Mouse (Mus musculus): ENCODE measurements around the gene Col2a1. TPM values are rescaled to one million over a fixed set of nuclear protein-coding genes. Genes with fewer than 3 reads are reported as not detected.

Gene Col2a1
- not detected for polyA plus RNA-seq (2017; shearing (Covaris generic))

GRCm38 (mm10) chr15:98003822-98004739 is at the start of gene Col2a1:
Gene Col2a1 (minus strand): TSS chr15:98004695.

DNA sequence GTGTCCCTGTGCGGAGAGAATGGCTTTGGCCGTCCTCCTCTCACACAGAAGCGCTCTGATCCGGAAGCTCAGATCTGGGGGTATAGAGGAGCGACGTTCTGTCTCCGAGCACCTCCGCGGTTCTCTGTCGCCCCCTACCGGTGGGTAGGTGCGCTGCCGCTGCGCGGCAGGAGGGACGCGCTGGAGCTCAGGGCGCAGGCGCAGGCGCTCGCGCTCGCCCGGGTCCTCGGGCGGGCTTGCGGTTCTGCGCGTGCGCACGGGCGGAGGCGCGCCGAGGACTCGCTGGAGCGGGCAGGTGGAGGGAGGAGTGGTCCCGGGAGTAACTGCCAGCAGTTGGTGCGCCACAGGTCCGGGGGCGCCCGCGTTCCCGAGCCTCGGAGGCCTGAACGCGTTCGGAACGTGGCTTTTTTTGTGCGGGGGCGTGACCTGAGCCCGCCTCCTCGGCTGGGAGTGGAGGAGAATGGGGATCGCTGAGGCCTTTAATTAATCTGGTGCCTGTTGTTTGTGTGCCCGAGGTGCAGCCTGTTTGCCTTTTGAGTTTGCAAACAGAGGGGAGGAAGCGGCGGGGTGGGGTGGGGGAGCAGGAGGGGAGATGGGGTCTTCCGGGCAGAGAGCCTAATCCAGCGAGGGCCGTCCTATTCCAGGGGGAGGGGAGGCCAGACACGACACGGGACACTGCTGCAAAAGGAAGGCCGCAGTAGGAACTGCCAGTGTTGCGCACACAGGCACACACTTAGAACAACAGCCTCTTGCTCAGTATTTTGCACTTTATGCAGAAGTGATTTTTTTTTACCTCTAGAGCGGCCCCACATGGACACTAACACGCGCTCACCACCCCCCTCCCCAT is 40.3 kb downstream of the Col2a1 start, which contains the start of gene Tmem106c:
Gene Tmem106c, plus strand, starts transcription at position 212 of the 847 bp plus-strand sequence.

Other genes with a start within 250 kb of the Col2a1 start
- 0.94 TPM for gene Rapgef3, start 236.7 kb downstream of the Col2a1 start, polyA plus RNA-seq (2017; shearing (Covaris generic))
- 40.2 TPM for gene Slc48a1, start 226.2 kb downstream of the Col2a1 start, polyA plus RNA-seq (2017; shearing (Covaris generic))
- 47.9 TPM for gene Hdac7, start 160.2 kb downstream of the Col2a1 start, polyA plus RNA-seq (2017; shearing (Covaris generic))
- gene Vdr, start 94.1 kb downstream of the Col2a1 start, polyA plus RNA-seq (2017; shearing (Covaris generic)), result 0.22 TPM
- 17.0 TPM for gene Tmem106c, start 40.5 kb downstream of the Col2a1 start, polyA plus RNA-seq (2017; shearing (Covaris generic))
- 8.4 TPM for gene Pfkm, start 87.9 kb upstream of the Col2a1 start, polyA plus RNA-seq (2017; shearing (Covaris generic))
- gene Senp1, start 89.0 kb upstream of the Col2a1 start, polyA plus RNA-seq (2017; shearing (Covaris generic)), result 37.5 TPM
- gene Asb8, start 160.9 kb upstream of the Col2a1 start, polyA plus RNA-seq (2017; shearing (Covaris generic)), result 16.3 TPM
- gene Ccdc184, start 162.5 kb upstream of the Col2a1 start, polyA plus RNA-seq (2017; shearing (Covaris generic)), result 0.16 TPM
- not detected for gene Olfr288, start 190.8 kb upstream of the Col2a1 start, polyA plus RNA-seq (2017; shearing (Covaris generic))
- gene Gm44579, start 216.3 kb upstream of the Col2a1 start, polyA plus RNA-seq (2017; shearing (Covaris generic)), result not detected
- gene Olfr287, start 216.4 kb upstream of the Col2a1 start, polyA plus RNA-seq (2017; shearing (Covaris generic)), result not detected
- not detected for gene Olfr286, start 229.8 kb upstream of the Col2a1 start, polyA plus RNA-seq (2017; shearing (Covaris generic))

All from effector memory CD4-positive, alpha-beta T cell, adult 5 months (primary cell).